Mouse (Mus musculus): ENCODE results near the gene Olfr1279.
"Not testable (repeated sequence)": the region's sequence is repeated elsewhere in the genome, so short reads cannot be mapped to it uniquely, and the experiment has no call there.

Gene Olfr1279

DNA sequence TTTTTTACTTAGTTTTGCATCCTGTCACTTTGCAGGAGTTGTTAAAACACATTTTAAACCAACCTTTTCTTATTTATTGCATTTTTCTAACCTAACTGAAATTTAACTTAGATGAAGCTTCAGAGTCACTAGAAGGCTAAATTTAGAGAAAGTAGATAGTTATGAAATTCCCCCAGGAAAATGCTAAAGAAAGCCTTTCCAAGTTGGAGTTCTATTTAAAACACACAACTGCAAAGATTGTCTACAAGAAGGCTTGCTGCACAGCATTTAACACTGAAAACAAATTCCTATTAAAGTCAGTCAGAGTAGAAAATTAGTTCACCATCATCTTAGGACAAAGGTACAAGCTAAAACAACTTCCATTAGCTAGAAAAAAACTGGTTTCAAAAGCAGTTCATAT, at the start of gene Olfr1279:
TSS of gene Olfr1279 (plus strand) at position 262 of the 400 bp plus-strand sequence.
- no peak for DNase-seq

DNA sequence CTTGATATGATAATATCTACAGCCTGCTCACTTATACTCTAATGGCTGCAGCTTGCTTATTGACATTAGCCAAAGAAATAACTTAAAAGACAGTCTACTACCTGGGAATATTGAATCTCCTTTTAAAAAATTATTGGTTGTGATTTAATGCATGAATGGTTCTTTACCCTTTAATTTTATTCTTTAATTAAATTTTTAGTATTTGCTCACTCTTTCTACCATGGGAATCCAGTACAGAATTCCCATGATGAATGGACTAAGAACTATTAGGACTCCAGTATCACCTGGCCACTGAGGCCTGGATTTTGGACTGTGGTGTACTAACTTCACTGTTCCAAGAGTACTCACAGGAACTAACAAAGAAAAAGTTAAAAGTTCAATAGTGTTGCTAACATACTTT, 46.2 kb upstream of the Olfr1279 start, which contains the start of gene Olfr1276:
TSS of gene Olfr1276 (plus strand) at position 301 of the 400 bp plus-strand sequence.
- DNase-seq, result no peak

DNA sequence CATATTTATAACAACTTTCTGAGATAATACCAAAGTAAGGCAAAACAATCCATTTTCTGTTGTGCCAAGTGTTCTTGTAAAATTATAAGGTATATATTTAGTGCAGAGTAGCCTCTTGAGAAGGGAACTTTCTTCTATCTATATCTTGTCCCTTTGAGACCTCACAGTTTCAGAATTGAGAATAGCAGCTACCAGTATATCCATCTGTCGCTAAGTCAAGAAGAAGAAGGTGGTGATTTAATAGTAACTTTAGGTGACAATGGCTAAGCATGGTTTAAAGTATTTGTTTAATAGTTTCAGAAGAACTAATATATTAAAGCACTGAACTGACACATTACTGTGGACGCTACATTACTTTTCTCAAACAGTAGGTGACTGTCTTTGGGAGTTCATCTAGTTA, 26.4 kb upstream of the Olfr1279 start, which contains the start of gene Olfr1277:
TSS of gene Olfr1277 (minus strand) at position 101 of the 400 bp plus-strand sequence.
- DNase-seq, result no peak

DNA sequence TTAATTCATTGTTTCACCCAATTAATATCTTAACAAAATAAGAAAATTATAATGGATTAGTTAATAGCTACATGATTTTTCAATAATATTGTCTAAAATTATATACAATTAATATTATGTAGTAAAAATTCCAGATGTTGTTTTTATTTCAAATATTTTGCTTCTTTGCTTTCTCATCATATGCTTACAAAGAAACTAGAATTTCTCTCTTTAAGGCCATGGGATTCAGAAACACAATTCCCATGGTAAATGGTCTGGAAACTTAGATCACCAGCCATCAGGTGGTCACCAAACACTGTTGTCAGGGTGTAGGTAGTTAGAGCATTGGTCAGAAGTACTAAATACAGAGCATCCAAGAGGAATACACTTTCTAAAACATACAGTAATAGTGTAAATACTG, 10.6 kb upstream of the Olfr1279 start, which contains the start of gene Olfr1278:
TSS of gene Olfr1278 (plus strand) at position 301 of the 400 bp plus-strand sequence.
- no peak for DNase-seq

DNA sequence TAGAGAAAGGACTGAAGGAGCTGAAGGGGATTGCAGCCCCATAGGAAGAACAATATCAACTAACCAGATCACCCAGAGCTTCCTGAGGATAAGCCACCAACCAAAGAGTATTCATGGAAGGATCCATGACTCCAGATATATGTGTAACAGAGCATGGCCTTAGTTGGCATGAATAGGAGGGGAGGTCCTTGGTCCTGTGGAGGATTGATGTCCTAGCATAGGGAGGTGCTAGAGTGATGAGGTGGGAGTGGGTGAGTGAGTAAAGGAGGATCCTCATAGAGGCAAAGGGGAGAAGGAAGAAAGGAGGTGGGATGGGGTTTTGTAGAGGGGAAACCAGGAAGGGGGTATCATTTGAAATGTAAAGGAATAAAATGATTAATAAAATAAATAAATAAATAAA, 1.9 kb upstream of the Olfr1279 start:
- DNase-seq, result no peak

DNA sequence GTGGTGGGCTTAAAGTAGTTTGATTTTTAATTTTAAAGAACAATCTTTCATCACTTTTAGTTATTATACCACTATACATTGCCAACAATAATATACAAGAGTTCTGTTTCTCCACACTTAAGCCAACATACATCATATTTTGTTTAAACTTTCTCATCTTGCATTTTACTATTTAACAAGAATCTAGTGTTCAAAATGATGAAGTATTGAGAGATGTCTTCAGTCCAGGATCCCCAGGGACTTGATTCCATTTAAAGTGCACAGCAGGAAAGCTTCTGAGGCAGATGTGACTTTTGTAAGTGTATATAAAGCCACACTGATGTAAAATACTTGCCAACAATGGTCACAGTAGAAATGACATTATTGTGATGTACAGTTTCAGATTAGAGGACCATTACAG, 13.3 kb downstream of the Olfr1279 start, which contains the start of gene Olfr1280:
TSS of gene Olfr1280 (plus strand) at position 301 of the 400 bp plus-strand sequence.
- no peak for DNase-seq

DNA sequence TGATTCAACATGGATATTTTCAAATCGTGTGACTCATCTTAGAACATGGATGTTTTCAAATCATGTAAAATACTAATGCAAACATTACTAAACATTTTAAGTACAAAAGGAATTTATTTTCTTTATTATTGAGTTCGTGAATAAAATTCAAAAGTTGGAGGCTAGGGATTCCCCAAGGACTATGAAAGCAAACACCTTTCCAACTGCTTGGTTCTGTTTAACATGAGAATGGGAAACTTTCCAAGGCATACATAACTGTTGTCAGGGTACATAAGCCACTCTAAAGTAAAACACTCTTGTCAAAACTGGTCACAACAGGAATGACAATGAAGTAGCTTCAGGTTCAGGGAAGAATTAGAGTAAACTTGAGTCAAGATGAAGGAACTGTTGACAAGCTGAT, 25.8 kb downstream of the Olfr1279 start, which contains the start of gene Olfr1281:
TSS of gene Olfr1281 (plus strand) at position 301 of the 400 bp plus-strand sequence.
- DNase-seq, result no peak

DNA sequence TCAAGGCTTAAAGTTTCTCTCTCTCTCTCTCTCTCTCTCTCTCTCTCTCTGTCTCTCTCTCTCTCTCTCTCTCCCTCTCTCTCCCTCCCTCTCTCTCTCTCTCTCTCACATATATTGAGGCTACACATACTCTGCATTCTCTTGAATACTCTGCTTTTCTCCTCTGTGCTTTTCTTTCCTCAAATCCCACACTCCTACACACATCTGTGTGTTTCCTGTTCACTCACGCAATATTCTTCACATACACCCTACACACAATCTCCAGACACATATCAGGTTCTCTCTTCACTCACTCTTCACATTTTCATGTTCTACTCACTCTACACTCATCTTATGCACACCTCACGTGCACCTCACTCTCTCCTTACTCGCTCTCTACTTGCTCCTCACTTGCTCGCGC, 33.3 kb downstream of the Olfr1279 start:
- not testable (repeated sequence) for DNase-seq

DNA sequence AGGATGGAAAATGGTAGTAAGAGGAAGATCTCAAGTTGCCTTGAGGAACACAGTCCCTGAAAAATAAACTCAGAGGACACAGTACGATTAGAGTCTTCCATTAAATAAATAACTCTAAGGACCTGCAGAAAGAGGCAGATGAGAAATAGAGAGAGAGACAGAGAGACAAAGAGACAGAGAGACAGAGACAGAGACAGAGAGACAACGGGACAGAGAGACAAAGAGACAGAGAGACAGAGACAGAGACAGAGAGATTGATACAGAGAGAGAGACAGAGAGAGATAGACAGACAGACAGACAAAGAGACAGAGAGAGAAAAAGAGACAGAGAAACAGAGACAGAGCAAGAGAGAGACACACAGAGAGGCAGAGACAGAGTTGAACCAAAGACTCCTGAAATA, 35.5 kb downstream of the Olfr1279 start, which contains the start of gene Olfr1282:
TSS of gene Olfr1282 (minus strand) at position 101 of the 400 bp plus-strand sequence.
- DNase-seq, result no peak
